Mouse (Mus musculus) forelimb bud, embryonic 11.5 days (tissue): Measurements from ENCODE around the gene Itga10.
"Not testable (repeated sequence)": the region's sequence is repeated elsewhere in the genome, so short reads cannot be mapped to it uniquely, and the experiment has no call there.

Experiments used
- DNase-seq: peaks from one replicate; pipeline ENCODE4 v3.0.0-alpha.2; 2012; ENCODE audit warnings: low read depth, low spot score

Itga10 gene

GRCm38 (mm10) chr3:96634928-96635879 lies 10.2 kb upstream of the Itga10 start, which contains the start of the genes Pex11b and Gm42957:
Pex11b (plus strand) TSS chr3:96635376.
Gm42957 (plus strand) TSS chr3:96635474.
- DNase-seq: peak; percentile 83

- no peak for DNase-seq
Observed at GRCm38 (mm10) chr3:96635906-96636305, 9.5 kb upstream of the Itga10 start.

- no peak for DNase-seq
Observed at GRCm38 (mm10) chr3:96636448-96636847, 8.9 kb upstream of the Itga10 start.

GRCm38 (mm10) chr3:96639219-96639618 lies 6.2 kb upstream of the Itga10 start:
- peak; percentile 53 for DNase-seq

- no peak for DNase-seq
Observed at GRCm38 (mm10) chr3:96647365-96647764, 2.0 kb downstream of the Itga10 start.

GRCm38 (mm10) chr3:96660901-96661300 lies 15.5 kb downstream of the Itga10 start:
- no peak for DNase-seq

GRCm38 (mm10) chr3:96662731-96663316 lies 17.4 kb downstream of the Itga10 start:
- DNase-seq: no peak

- DNase-seq: peak; percentile 91
Observed at GRCm38 (mm10) chr3:96663432-96664239, 18.3 kb downstream of the Itga10 start.

GRCm38 (mm10) chr3:96665732-96666363 lies 20.5 kb downstream of the Itga10 start:
- DNase-seq: not testable (repeated sequence)

- DNase-seq: no peak
Observed at GRCm38 (mm10) chr3:96666916-96667315, 21.5 kb downstream of the Itga10 start.

GRCm38 (mm10) chr3:96667316-96667715 lies 21.9 kb downstream of the Itga10 start:
- DNase-seq: no peak

- no peak for DNase-seq
Observed at GRCm38 (mm10) chr3:96668424-96669067, 23.2 kb downstream of the Itga10 start.

- DNase-seq: peak; percentile 83
Observed at GRCm38 (mm10) chr3:96669727-96670468, 24.5 kb downstream of the Itga10 start, which contains the start of gene Ankrd35. Ankrd35 (plus strand) TSS chr3:96670131.

GRCm38 (mm10) chr3:96671519-96671918 lies 26.1 kb downstream of the Itga10 start:
- DNase-seq: no peak

GRCm38 (mm10) chr3:96673514-96673913 lies 28.1 kb downstream of the Itga10 start:
- DNase-seq: no peak

- DNase-seq: peak; percentile 68
Observed at GRCm38 (mm10) chr3:96674442-96674841, 29.1 kb downstream of the Itga10 start.

- no peak for DNase-seq
Observed at GRCm38 (mm10) chr3:96675171-96675570, 29.8 kb downstream of the Itga10 start.

- DNase-seq: no peak
Observed at GRCm38 (mm10) chr3:96675690-96676089, 30.3 kb downstream of the Itga10 start.

GRCm38 (mm10) chr3:96678456-96678855 lies 33.1 kb downstream of the Itga10 start:
- no peak for DNase-seq

- no peak for DNase-seq
Observed at GRCm38 (mm10) chr3:96679159-96679674, 33.8 kb downstream of the Itga10 start.
